Mouse (Mus musculus): Measurements from ENCODE around the gene Yes1. TPM values are rescaled to one million over a fixed set of nuclear protein-coding genes. Genes with fewer than 3 reads are reported as not detected.
"Not testable (repeated sequence)": the region's sequence is repeated elsewhere in the genome, so short reads cannot be mapped to it uniquely, and the experiment has no call there.

Gene Yes1
- polyA plus RNA-seq, 1 experiment from 2014 or later, result 37.4 TPM

DNA sequence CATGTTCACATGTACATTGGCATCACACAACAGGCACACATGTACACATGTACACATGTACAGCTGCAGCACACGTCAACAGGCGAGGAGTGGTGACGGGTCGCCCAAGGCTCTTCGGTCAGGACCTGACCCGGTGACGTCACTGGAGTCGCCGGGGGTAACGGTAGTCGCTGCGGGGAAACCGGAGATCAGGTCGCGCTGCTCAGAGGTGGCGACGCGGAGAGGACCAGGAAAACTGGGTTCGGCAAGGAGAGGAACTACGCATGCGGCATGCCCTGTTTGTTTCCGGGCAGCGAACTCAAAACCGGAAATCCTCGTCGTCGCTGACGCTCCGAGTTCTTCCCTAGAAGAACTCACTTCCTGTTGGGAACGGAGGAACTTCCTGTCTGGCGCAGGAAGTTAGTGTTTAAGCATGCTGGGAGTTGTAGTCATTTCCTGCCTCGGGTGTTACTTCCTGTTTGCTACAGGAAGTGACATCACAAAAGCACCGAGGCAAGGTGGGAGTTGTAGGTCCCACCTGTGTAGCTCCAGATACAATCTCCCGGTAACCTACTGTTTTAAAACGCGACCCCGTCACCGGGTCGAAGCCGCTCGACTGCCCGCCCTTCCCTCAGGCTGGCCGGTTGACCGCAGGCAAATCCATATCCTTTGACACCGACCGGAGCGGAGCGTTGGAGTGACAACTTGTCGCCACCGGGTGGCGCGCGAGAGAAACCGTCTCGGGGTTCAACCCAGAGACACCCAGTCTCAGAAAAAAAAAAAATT lies 102.9 kb downstream of the Yes1 start:
- Histone ChIP-seq H3K4me3 (ENCODE audit: low read depth, low read length) (peak overlapping the region; percentile 51), H3K27ac (ENCODE audit: low read depth, low read length) (peak overlapping the region; percentile 82), H3K9me3 (ENCODE audit: control insufficient read depth, low read length) (no peaks in the 10 kb centered on the region), H3K4me2 (ENCODE audit: low read depth, low read length, severe bottlenecking) (peak overlapping the region; percentile 62), H3K4me1 (replicated peaks; ENCODE audit: control insufficient read depth, insufficient read depth, low read length) (no peaks in the 10 kb centered on the region), H3K27me3 (ENCODE audit: control insufficient read depth, insufficient read depth, low read length) (no peaks in the 10 kb centered on the region), H3K9ac (ENCODE audit: low read length) (peak overlapping the region; percentile 66), H3K36me3 (ENCODE audit: control insufficient read depth, insufficient read depth, low read length) (no peaks in the 10 kb centered on the region)
- under 1% methylated on average over 55 of the region's 55 CpGs for WGBS
- ATAC-seq (replicated peaks; ENCODE audit: low FRiP score) (peak; percentile 98), DNase-seq (ENCODE audit: low spot score) (peak; percentile 93)

DNA sequence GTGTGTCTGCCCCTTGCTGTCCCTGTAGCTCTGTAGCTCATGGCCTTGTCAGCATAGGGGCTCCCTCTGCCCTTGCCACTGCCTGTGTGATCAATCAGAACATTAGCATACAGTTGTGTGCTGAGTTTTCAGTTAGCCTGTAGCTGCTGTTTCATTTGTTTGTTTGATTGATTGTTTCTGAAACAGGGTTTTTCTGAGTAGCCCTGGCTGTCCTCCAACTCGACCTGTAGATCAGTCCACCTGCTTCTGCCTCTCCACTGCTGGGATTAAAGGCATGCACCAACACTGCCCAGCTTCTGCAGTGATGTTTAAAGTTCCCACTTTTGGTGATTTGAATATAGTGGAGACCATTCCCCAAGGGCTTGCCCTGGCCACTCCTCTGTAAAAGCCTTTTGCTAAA lies 106.8 kb downstream of the Yes1 start:
- no peaks in the 10 kb centered on the region for H3K27me3 ChIP-seq (ENCODE audit: control insufficient read depth, insufficient read depth, low read length)
- no peaks in the 10 kb centered on the region for H3K36me3 ChIP-seq (ENCODE audit: control insufficient read depth, insufficient read depth, low read length)
- 42% methylated on average over 1 of the region's 1 CpGs for WGBS
- no peaks in the 10 kb centered on the region for H3K4me1 ChIP-seq (replicated peaks; ENCODE audit: control insufficient read depth, insufficient read depth, low read length)
- no peak overlapping the region for H3K27ac ChIP-seq (ENCODE audit: low read depth, low read length)
- ATAC-seq (replicated peaks; ENCODE audit: low FRiP score) (no peak), DNase-seq (ENCODE audit: low spot score) (no peak)
- no peak overlapping the region for H3K4me2 ChIP-seq (ENCODE audit: low read depth, low read length, severe bottlenecking)
- H3K9ac ChIP-seq (ENCODE audit: low read length), result no peak overlapping the region
- H3K4me3 ChIP-seq (ENCODE audit: low read depth, low read length), result no peak overlapping the region
- H3K9me3 ChIP-seq (ENCODE audit: control insufficient read depth, low read length), result no peaks in the 10 kb centered on the region

DNA sequence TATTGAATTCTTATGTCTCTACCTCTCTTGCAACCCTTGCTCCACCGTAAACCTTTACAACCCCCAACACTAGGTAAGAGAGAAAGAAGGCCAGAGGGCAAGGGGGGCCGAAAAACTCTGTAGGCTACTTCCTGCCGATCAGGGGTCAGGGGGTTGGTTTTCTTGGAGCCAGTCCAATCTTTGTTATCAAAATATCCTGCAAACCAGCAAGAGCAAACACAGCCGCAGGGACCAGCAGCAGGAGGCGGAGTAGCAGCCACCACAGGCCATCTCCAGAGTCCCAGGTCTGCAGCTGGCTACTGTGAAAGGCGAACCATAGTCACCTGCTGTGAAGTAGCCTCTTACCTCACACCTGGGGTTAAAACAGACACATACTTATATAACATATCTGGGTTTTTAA lies 107.9 kb downstream of the Yes1 start:
- DNase-seq (ENCODE audit: low spot score), result no peak
- ATAC-seq (replicated peaks; ENCODE audit: low FRiP score), result no peak
- Histone ChIP-seq H3K36me3 (ENCODE audit: control insufficient read depth, insufficient read depth, low read length) (no peaks in the 10 kb centered on the region), H3K27me3 (ENCODE audit: control insufficient read depth, insufficient read depth, low read length) (no peaks in the 10 kb centered on the region), H3K4me3 (ENCODE audit: low read depth, low read length) (no peak overlapping the region), H3K4me2 (ENCODE audit: low read depth, low read length, severe bottlenecking) (no peak overlapping the region), H3K4me1 (replicated peaks; ENCODE audit: control insufficient read depth, insufficient read depth, low read length) (no peaks in the 10 kb centered on the region), H3K9me3 (ENCODE audit: control insufficient read depth, low read length) (no peaks in the 10 kb centered on the region), H3K27ac (ENCODE audit: low read depth, low read length) (no peak overlapping the region), H3K9ac (ENCODE audit: low read length) (no peak overlapping the region)
- 69% methylated on average over 6 of the region's 6 CpGs for WGBS

DNA sequence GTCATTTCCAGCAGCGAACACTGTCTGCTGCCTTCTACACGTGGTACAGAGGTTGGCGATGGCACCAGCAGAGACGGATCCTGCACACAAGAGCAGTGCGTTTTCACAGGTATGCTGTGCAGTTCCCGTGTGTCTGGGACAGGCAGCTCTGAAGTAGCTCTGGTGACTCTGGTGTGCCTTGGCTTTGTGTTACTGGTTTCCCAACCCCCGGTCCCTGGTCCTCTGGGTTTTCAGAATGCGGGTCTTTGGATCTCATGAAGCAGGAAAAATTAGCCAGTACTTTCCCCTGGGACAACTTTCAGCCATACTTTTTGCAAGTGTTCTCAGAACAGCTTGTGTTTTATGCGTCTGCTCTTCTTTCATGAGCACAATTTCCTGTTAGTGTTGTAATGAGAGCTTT lies 109.4 kb downstream of the Yes1 start:
- Histone ChIP-seq H3K27me3 (ENCODE audit: control insufficient read depth, insufficient read depth, low read length) (no peaks in the 10 kb centered on the region), H3K4me1 (replicated peaks; ENCODE audit: control insufficient read depth, insufficient read depth, low read length) (no peaks in the 10 kb centered on the region), H3K9me3 (ENCODE audit: control insufficient read depth, low read length) (no peaks in the 10 kb centered on the region), H3K4me3 (ENCODE audit: low read depth, low read length) (no peak overlapping the region), H3K27ac (ENCODE audit: low read depth, low read length) (no peak overlapping the region), H3K4me2 (ENCODE audit: low read depth, low read length, severe bottlenecking) (no peak overlapping the region), H3K9ac (ENCODE audit: low read length) (no peak overlapping the region), H3K36me3 (ENCODE audit: control insufficient read depth, insufficient read depth, low read length) (no peaks in the 10 kb centered on the region)
- DNase-seq (ENCODE audit: low spot score), result no peak
- no peak for ATAC-seq (replicated peaks; ENCODE audit: low FRiP score)
- WGBS, result 85% methylated on average over 9 of the region's 9 CpGs

- Histone ChIP-seq H3K9me3 (ENCODE audit: control insufficient read depth, low read length) (no peaks in the 10 kb centered on the region), H3K27me3 (ENCODE audit: control insufficient read depth, insufficient read depth, low read length) (no peaks in the 10 kb centered on the region), H3K27ac (ENCODE audit: low read depth, low read length) (no peak overlapping the region), H3K9ac (ENCODE audit: low read length) (no peak overlapping the region), H3K4me1 (replicated peaks; ENCODE audit: control insufficient read depth, insufficient read depth, low read length) (no peaks in the 10 kb centered on the region), H3K4me3 (ENCODE audit: low read depth, low read length) (no peak overlapping the region), H3K4me2 (ENCODE audit: low read depth, low read length, severe bottlenecking) (no peak overlapping the region), H3K36me3 (ENCODE audit: control insufficient read depth, insufficient read depth, low read length) (no peaks in the 10 kb centered on the region)
- ATAC-seq (replicated peaks; ENCODE audit: low FRiP score), result no peak
- DNase-seq (ENCODE audit: low spot score), result no peak
- WGBS, result 82% methylated on average over 3 of the region's 3 CpGs
Measured at GRCm38 (mm10) chr5:32721316-32721715, 110.3 kb downstream of the Yes1 start.

GRCm38 (mm10) chr5:32722263-32722662 lies 111.3 kb downstream of the Yes1 start:
- no peak for ATAC-seq (replicated peaks; ENCODE audit: low FRiP score)
- no peak overlapping the region for H3K4me3 ChIP-seq (ENCODE audit: low read depth, low read length)
- H3K9ac ChIP-seq (ENCODE audit: low read length), result no peak overlapping the region
- H3K9me3 ChIP-seq (ENCODE audit: control insufficient read depth, low read length), result no peaks in the 10 kb centered on the region
- no peak overlapping the region for H3K4me2 ChIP-seq (ENCODE audit: low read depth, low read length, severe bottlenecking)
- DNase-seq (ENCODE audit: low spot score), result peak; percentile 38
- WGBS, result 77% methylated on average over 7 of the region's 7 CpGs
- no peaks in the 10 kb centered on the region for H3K27me3 ChIP-seq (ENCODE audit: control insufficient read depth, insufficient read depth, low read length)
- no peak overlapping the region for H3K27ac ChIP-seq (ENCODE audit: low read depth, low read length)
- H3K36me3 ChIP-seq (ENCODE audit: control insufficient read depth, insufficient read depth, low read length), result no peaks in the 10 kb centered on the region
- no peaks in the 10 kb centered on the region for H3K4me1 ChIP-seq (replicated peaks; ENCODE audit: control insufficient read depth, insufficient read depth, low read length)

- not testable (repeated sequence) for H3K9me3 ChIP-seq (ENCODE audit: control insufficient read depth, low read length); ATAC-seq (replicated peaks; ENCODE audit: low FRiP score); H3K27ac ChIP-seq (ENCODE audit: low read depth, low read length); H3K9ac ChIP-seq (ENCODE audit: low read length); H3K4me1 ChIP-seq (replicated peaks; ENCODE audit: control insufficient read depth, insufficient read depth, low read length); H3K4me3 ChIP-seq (ENCODE audit: low read depth, low read length); H3K27me3 ChIP-seq (ENCODE audit: control insufficient read depth, insufficient read depth, low read length); DNase-seq (ENCODE audit: low spot score); H3K4me2 ChIP-seq (ENCODE audit: low read depth, low read length, severe bottlenecking); H3K36me3 ChIP-seq (ENCODE audit: control insufficient read depth, insufficient read depth, low read length)
- 87% methylated on average over 8 of the region's 8 CpGs for WGBS
Measured at GRCm38 (mm10) chr5:32722711-32723110, 111.7 kb downstream of the Yes1 start.

GRCm38 (mm10) chr5:32723981-32724380 lies 113.0 kb downstream of the Yes1 start:
- Histone ChIP-seq H3K36me3 (ENCODE audit: control insufficient read depth, insufficient read depth, low read length) (no peaks in the 10 kb centered on the region), H3K4me1 (replicated peaks; ENCODE audit: control insufficient read depth, insufficient read depth, low read length) (no peaks in the 10 kb centered on the region), H3K9me3 (ENCODE audit: control insufficient read depth, low read length) (no peaks in the 10 kb centered on the region), H3K27me3 (ENCODE audit: control insufficient read depth, insufficient read depth, low read length) (no peaks in the 10 kb centered on the region), H3K4me3 (ENCODE audit: low read depth, low read length) (no peak overlapping the region), H3K27ac (ENCODE audit: low read depth, low read length) (no peak overlapping the region), H3K9ac (ENCODE audit: low read length) (no peak overlapping the region), H3K4me2 (ENCODE audit: low read depth, low read length, severe bottlenecking) (no peak overlapping the region)
- 87% methylated on average over 7 of the region's 7 CpGs for WGBS
- ATAC-seq (replicated peaks; ENCODE audit: low FRiP score) (no peak), DNase-seq (ENCODE audit: low spot score) (no peak)

DNA sequence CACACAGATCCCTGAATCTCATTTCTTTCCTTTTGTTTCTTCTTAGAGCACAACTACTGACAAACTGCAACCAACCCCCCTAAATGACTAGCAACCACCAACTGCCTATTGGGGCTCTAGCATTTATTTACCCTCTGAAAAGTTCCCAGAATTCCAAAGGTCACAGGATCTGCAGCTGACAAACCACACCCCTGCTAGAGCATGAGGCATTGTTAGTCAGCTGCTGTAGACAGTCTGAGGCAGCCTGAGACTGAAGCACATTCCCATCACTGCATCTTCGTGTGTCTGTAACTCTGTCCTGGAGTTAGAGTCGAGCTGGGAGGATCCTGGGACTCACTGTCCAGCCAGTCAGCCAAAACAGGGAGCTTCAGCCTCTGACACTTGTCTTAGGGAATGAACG lies 114.4 kb downstream of the Yes1 start:
- WGBS, result 84% methylated on average over 3 of the region's 3 CpGs
- H3K27ac ChIP-seq (ENCODE audit: low read depth, low read length); DNase-seq (ENCODE audit: low spot score); H3K9me3 ChIP-seq (ENCODE audit: control insufficient read depth, low read length); H3K4me3 ChIP-seq (ENCODE audit: low read depth, low read length); H3K4me2 ChIP-seq (ENCODE audit: low read depth, low read length, severe bottlenecking); H3K4me1 ChIP-seq (replicated peaks; ENCODE audit: control insufficient read depth, insufficient read depth, low read length); ATAC-seq (replicated peaks; ENCODE audit: low FRiP score); H3K36me3 ChIP-seq (ENCODE audit: control insufficient read depth, insufficient read depth, low read length); H3K9ac ChIP-seq (ENCODE audit: low read length); H3K27me3 ChIP-seq (ENCODE audit: control insufficient read depth, insufficient read depth, low read length): not testable (repeated sequence)

Data from forebrain, embryonic 11.5 days (tissue).